Mouse (Mus musculus): ENCODE results near the gene Ascl3.
A peak's percentile ranks its signal among the peaks of the same experiment; 100 is the strongest.

Gene Ascl3

GRCm38 (mm10) chr7:109731626-109732025, at the start of gene Ascl3:
Gene Ascl3 (minus strand): TSS chr7:109731726.
- DNase-seq (ENCODE audit: low read depth, low spot score), result no peak

GRCm38 (mm10) chr7:109781087-109781469, 49.6 kb upstream of the Ascl3 start:
- DNase-seq (ENCODE audit: low read depth, low spot score), result no peak

GRCm38 (mm10) chr7:109772251-109772650, 40.7 kb upstream of the Ascl3 start:
- no peak for DNase-seq (ENCODE audit: low read depth, low spot score)

- DNase-seq (ENCODE audit: low read depth, low spot score), result no peak
Observed at GRCm38 (mm10) chr7:109768699-109769383, 37.3 kb upstream of the Ascl3 start.

- no peak for DNase-seq (ENCODE audit: low read depth, low spot score)
Observed at GRCm38 (mm10) chr7:109767575-109768350, 36.2 kb upstream of the Ascl3 start.

- no peak for DNase-seq (ENCODE audit: low read depth, low spot score)
Observed at GRCm38 (mm10) chr7:109764009-109764408, 32.5 kb upstream of the Ascl3 start.

- no peak for DNase-seq (ENCODE audit: low read depth, low spot score)
Observed at GRCm38 (mm10) chr7:109756291-109756690, 24.8 kb upstream of the Ascl3 start.

GRCm38 (mm10) chr7:109754034-109754433, 22.5 kb upstream of the Ascl3 start:
- no peak for DNase-seq (ENCODE audit: low read depth, low spot score)

- DNase-seq (ENCODE audit: low read depth, low spot score), result peak; percentile 64
Observed at GRCm38 (mm10) chr7:109752008-109752925, 20.7 kb upstream of the Ascl3 start, which contains the start of gene Tmem9b. Gene Tmem9b (minus strand): TSS chr7:109752875.

GRCm38 (mm10) chr7:109751427-109752007, 20.0 kb upstream of the Ascl3 start:
- no peak for DNase-seq (ENCODE audit: low read depth, low spot score)

GRCm38 (mm10) chr7:109747747-109748146, 16.2 kb upstream of the Ascl3 start:
- DNase-seq (ENCODE audit: low read depth, low spot score), result no peak

GRCm38 (mm10) chr7:109741703-109742102, 10.2 kb upstream of the Ascl3 start:
- DNase-seq (ENCODE audit: low read depth, low spot score), result no peak

- no peak for DNase-seq (ENCODE audit: low read depth, low spot score)
Observed at GRCm38 (mm10) chr7:109741060-109741459, 9.5 kb upstream of the Ascl3 start.

- no peak for DNase-seq (ENCODE audit: low read depth, low spot score)
Observed at GRCm38 (mm10) chr7:109739822-109740370, 8.4 kb upstream of the Ascl3 start.

- DNase-seq (ENCODE audit: low read depth, low spot score), result no peak
Observed at GRCm38 (mm10) chr7:109734806-109735205, 3.3 kb upstream of the Ascl3 start.

GRCm38 (mm10) chr7:109723697-109724096, 7.8 kb downstream of the Ascl3 start, which contains the start of gene BC051019:
Gene BC051019 (minus strand): TSS chr7:109723850.
- DNase-seq (ENCODE audit: low read depth, low spot score), result no peak

- DNase-seq (ENCODE audit: low read depth, low spot score), result peak; percentile 63
Observed at GRCm38 (mm10) chr7:109723114-109723513, 8.4 kb downstream of the Ascl3 start.

- DNase-seq (ENCODE audit: low read depth, low spot score), result no peak
Observed at GRCm38 (mm10) chr7:109722618-109723017, 8.9 kb downstream of the Ascl3 start.

- no peak for DNase-seq (ENCODE audit: low read depth, low spot score)
Observed at GRCm38 (mm10) chr7:109719286-109719685, 12.2 kb downstream of the Ascl3 start.

- DNase-seq (ENCODE audit: low read depth, low spot score), result no peak
Observed at GRCm38 (mm10) chr7:109713434-109713982, 18.0 kb downstream of the Ascl3 start.

- no peak for DNase-seq (ENCODE audit: low read depth, low spot score)
Observed at GRCm38 (mm10) chr7:109712198-109712597, 19.3 kb downstream of the Ascl3 start.

All from retina, adult 2 months (tissue).